Mouse (Mus musculus): ENCODE measurements around the gene Trim59. TPM values are rescaled to one million over a fixed set of nuclear protein-coding genes. Genes with fewer than 3 reads are reported as not detected.

The Trim59 gene
- polyA plus RNA-seq, 1 experiment from 2014 or later, result 110 TPM

GRCm38 (mm10) chr3:69002781-69003180 is 41.8 kb downstream of the Trim59 start:
- no peak overlapping the region for H3K4me3 ChIP-seq (ENCODE audit: low read depth, low read length)

GRCm38 (mm10) chr3:68986550-68986949 is 58.0 kb downstream of the Trim59 start:
- Histone ChIP-seq H3K27me3 (ENCODE audit: control insufficient read depth, insufficient read depth, low read length) (no peaks in the 10 kb centered on the region), H3K4me1 (ENCODE audit: control insufficient read depth, insufficient read depth, low read length) (no peaks in the 10 kb centered on the region), H3K9ac (ENCODE audit: low read depth, low read length) (no peak overlapping the region), H3K4me2 (no peak overlapping the region), H3K9me3 (replicated peaks; ENCODE audit: control insufficient read depth, low read length) (no peaks in the 10 kb centered on the region), H3K4me3 (ENCODE audit: low read depth, low read length) (no peak overlapping the region), H3K27ac (ENCODE audit: low read depth, low read length) (no peak overlapping the region), H3K36me3 (ENCODE audit: control insufficient read depth, insufficient read depth, low read length) (0 out of 2 replicates have a peak, but pooled peaks cover 6% of the 10 kb centered on the region)
- no peak for ATAC-seq (replicated peaks; ENCODE audit: insufficient number of reproducible peaks, low FRiP score, low TSS enrichment)
- 90% methylated on average over 2 of the region's 2 CpGs for WGBS (ENCODE audit: insufficient replicate concordance)

More at GRCm38 (mm10) chr3:69002781-69003180, 41.8 kb downstream of the Trim59 start:
- Histone ChIP-seq H3K4me1 (ENCODE audit: control insufficient read depth, insufficient read depth, low read length) (no peaks in the 10 kb centered on the region; the same call in 1 of the 2 replicates), H3K9me3 (replicated peaks; ENCODE audit: control insufficient read depth, low read length) (no peaks in the 10 kb centered on the region), H3K4me2 (no peak overlapping the region), H3K9ac (ENCODE audit: low read depth, low read length) (no peak overlapping the region), H3K27ac (ENCODE audit: low read depth, low read length) (no peak overlapping the region), H3K27me3 (ENCODE audit: control insufficient read depth, insufficient read depth, low read length) (no peaks in the 10 kb centered on the region), H3K36me3 (ENCODE audit: control insufficient read depth, insufficient read depth, low read length) (no peaks in the 10 kb centered on the region; the same call in 1 of the 2 replicates)
- 79% methylated on average over 4 of the region's 4 CpGs for WGBS (ENCODE audit: insufficient replicate concordance)
- ATAC-seq (replicated peaks; ENCODE audit: insufficient number of reproducible peaks, low FRiP score, low TSS enrichment), result no peak

MicroRNAs within 50 kb of the gene (microRNA counts, 519-probe panel; counts per million panel counts)
- 7,206 counts per million, percentile 93 among the panel's probes with 10 or more counts for microRNA mmu-miR-15b

Small RNAs within 50 kb of the gene (microRNA-seq; reads per million reads assigned to microRNA genes)
- gene Mir15b (ENCODE audit: borderline number of aligned reads), result 2,263 reads per million, percentile 88 among the genes with 10 or more reads in this experiment
- 497 reads per million, percentile 80 among the genes with 10 or more reads in this experiment for gene Mir16-2 (ENCODE audit: borderline number of aligned reads)

Other genes starting within 250 kb of the Trim59 start
- gene 1110032F04Rik, start 175.2 kb downstream of the Trim59 start, polyA plus RNA-seq (2014; fragmentation: Nextera tagmentation; extraction: Ambion mirVana), result 6.7 and 8.9 TPM in 2 replicates
- 8.3 and 9.5 TPM in 2 replicates for gene Ift80, start 40.2 kb downstream of the Trim59 start, polyA plus RNA-seq (2014; fragmentation: Nextera tagmentation; extraction: Ambion mirVana)
- gene Smc4, start 40.0 kb downstream of the Trim59 start, polyA plus RNA-seq (2014; fragmentation: Nextera tagmentation; extraction: Ambion mirVana), result 165 and 180 TPM in 2 replicates
- gene Kpna4, start 82.4 kb upstream of the Trim59 start, polyA plus RNA-seq (2014; fragmentation: Nextera tagmentation; extraction: Ambion mirVana), result 27.3 and 30.9 TPM in 2 replicates
- not detected in 2 replicates for gene Arl14, start 177.7 kb upstream of the Trim59 start, polyA plus RNA-seq (2014; fragmentation: Nextera tagmentation; extraction: Ambion mirVana)